Mouse (Mus musculus) thymus, postnatal 36 days (tissue): Measurements from ENCODE around the gene Ncdn.

Source experiments
- DNase-seq, 2 experiments: peaks; one replicate each; pipeline ENCODE4 v3.0.0; 2022; ENCODE audit warnings: mixed read lengths in 2 of 2

The Ncdn gene

GRCm38 (mm10) chr4:126753268-126754230 is at the start of gene Ncdn, which contains the start of gene AU040320:
Ncdn (minus strand) TSS chr4:126753438.
AU040320 (plus strand) TSS chr4:126753544.
- DNase-seq = peak; percentile 96 to 97

- DNase-seq = no peak
Measured at GRCm38 (mm10) chr4:126802174-126802573, 48.9 kb upstream of the Ncdn start.

- DNase-seq = no peak
Measured at GRCm38 (mm10) chr4:126792341-126793102, 39.3 kb upstream of the Ncdn start.

GRCm38 (mm10) chr4:126782996-126783395 is 29.8 kb upstream of the Ncdn start:
- no peak for DNase-seq

DNA sequence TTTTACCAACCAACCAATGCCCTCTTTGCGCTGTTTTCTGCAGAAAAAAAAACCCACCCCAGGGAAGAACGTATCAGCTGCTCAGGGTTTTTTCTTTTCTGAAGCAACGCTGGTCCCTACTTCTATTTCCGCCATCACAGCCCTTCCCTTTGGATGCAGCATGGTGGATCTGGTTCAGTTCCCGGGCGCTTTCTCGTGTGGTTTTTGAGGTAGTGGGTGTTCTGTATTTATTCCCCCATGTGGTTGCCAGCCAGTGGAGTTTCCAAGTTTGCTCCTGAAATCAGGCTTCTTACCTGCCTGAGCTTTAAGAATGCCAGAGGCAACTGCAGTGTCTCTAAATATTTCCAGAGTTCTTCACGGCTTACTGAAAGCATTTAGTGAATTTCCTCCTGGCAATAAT is 29.3 kb upstream of the Ncdn start:
- no peak for DNase-seq

GRCm38 (mm10) chr4:126781871-126782270 is 28.6 kb upstream of the Ncdn start:
- DNase-seq = no peak

- no peak for DNase-seq
Measured at GRCm38 (mm10) chr4:126779826-126780775, 26.9 kb upstream of the Ncdn start.

DNA sequence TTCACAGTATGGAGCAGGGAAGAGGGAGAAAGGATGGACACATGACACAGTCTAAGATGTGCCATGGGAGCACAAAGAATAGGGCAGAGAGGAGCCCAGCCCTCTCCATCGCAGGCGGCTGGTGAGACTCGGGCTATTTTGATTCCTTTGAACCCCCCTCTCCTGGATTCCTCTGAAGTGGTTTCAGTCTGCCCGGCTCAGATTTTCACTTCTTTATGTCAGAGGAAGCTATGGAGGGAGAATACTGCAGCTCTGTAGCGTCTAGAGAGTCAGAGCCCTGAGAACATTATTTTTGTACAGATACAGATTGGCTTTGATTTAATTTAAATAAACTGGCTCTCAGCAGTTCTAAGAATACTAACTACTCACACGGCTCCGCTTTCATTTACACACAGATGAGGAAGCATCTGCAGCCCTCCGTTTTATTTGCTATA is 25.9 kb upstream of the Ncdn start:
- DNase-seq = no peak

- no peak for DNase-seq
Measured at GRCm38 (mm10) chr4:126775182-126775581, 21.9 kb upstream of the Ncdn start.

DNA sequence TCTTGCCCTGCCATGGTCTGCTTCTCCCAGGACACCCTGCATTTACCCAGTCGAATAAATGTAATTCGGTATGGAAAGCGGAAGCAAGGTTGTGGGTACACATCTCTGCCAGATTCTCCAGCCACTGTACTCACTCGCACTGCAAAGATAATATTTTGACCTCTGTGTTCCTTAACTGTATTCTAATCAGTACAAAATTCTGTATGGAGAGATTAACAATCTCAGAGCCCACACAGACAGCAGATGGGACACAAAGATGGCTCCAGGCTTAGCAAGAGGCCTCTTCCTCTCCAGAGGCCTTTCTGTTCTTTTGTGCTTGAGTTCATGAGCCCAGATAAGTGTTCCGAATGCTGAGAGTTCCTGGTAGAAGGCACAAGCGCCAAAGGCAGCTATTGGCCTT is 20.6 kb upstream of the Ncdn start:
- DNase-seq = no peak

DNA sequence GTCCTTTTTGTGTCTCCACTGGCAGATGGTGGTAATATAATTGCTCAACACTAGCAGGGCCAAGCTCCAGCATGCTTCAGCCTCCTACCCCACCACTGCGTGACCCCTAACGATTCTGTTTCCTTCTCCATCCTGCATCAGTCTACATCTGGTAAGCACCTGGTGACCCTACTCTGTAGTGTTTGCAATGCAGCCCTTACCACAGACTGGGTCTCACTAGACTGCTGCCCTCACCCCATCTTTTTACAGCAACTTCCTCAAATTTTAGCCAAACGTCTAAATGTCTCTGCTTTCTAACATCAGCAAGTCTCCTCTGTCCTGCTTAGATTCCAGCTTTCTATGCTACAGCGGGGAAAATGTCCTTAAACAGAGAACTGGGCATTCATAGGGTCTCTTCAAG is 17.6 kb upstream of the Ncdn start:
- DNase-seq = no peak

DNA sequence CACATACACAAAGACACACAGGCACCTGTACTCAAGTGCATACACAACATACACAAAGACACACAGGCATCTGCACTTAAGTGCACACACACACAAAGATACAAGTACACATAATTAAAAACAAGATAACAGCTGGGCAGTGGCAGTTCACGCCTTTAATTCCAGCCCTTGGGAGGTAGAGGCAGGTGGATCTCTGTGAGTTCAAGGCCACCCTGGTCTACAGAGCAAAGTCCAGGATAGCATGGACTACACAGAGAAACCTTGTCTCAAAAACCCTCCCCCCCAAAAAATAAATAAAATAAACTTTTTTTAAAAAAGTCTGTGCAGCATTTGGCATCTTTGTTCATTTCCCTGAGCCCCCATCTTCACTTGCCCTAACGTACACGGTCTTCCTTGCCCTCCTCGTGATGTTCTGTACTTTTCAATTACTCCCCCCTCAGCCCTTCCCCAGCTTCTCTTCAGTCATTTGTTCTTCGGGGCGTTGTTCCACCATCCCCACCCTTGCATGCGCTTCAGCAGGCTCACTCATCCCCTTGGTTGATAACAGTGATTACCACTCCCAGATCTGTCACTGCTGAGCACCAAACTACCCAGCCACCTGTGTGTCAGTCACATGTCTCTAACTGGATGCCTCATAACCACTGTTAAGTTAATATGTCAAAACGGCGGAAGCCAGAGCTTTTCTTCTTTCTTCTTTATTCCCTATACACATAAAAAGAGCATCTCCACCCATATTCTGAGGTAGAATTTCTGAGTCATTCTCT is 16.7 kb upstream of the Ncdn start:
- DNase-seq = no peak

GRCm38 (mm10) chr4:126763483-126763882 is 10.2 kb upstream of the Ncdn start:
- no peak for DNase-seq

DNA sequence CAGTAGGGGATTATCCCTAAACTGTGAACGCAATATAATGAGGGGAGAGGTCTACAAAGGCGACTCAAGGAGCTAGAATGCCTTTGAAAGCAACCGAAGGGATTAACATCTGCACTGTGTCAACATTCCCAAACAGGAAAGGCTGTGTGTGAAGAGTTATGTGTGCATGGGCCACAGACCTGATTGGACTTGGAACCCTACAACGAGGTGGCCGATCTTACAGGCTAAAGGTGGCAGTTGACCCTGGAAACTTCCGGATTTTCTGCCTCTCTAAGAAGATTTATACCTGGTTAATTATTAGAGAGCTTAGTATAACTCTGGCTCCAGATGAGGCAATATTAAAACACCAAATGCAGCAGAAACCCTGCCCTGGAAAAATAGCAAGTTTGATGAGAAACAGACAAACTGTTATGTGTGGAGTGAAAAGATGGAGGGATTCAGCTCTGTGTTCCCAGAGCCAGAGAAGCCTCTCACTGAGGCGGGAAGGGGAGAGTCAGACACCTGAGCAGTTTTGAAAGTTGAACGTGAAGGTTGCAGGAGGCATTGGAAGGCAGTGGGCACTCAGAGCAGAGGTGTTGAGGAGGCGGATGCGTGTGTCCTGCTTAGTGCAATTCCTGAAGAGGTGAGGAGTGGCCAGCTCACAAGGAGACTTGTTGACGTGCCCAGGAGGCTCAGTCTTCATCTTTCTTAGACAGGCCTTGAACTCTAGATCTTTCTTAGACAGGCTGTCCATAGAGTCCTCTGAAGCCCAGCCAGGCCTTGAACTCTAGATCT is 9.5 kb upstream of the Ncdn start:
- no peak for DNase-seq

GRCm38 (mm10) chr4:126759435-126759834 is 6.2 kb upstream of the Ncdn start:
- no peak for DNase-seq

DNA sequence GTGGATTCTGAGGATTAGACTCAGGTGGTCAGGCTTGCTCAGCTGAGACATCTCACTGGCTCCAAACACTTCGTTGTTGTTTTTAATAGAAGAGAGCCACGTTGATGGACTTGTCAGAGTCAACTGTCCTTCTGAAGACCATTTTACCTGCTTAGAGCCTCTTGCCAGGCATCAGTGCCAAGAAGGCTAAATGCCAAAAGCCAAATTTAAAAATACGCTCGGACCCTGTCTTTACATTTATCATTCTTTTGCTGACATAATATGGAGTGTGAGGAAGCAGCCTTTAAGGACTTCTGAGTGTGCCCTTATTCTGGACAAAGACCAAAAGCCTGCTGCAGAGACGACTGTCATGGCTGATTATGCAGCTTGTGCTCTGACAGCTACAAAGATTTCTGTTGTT is 5.1 kb upstream of the Ncdn start:
- no peak for DNase-seq

DNA sequence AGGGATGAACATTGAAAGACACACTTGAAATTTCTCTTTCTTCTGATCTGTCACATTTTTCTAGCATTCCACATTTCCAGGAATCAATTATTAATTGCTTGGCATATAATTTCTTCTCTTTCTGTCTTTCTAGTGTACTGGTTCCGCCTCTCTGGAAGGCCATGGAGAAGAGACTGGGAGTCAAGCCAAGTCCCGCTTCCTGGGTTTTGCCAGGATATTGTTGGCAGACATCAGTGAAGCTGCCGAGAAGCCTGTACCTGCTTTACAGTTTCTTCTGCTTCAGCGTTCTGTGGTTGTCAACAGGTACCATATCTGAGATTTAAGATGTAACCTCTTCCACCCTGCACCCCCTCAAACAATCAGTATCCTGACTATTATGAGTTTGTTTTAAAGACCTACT is 3.5 kb upstream of the Ncdn start:
- DNase-seq = no peak

- DNase-seq = no peak
Measured at GRCm38 (mm10) chr4:126754736-126755374, 1.6 kb upstream of the Ncdn start.

DNA sequence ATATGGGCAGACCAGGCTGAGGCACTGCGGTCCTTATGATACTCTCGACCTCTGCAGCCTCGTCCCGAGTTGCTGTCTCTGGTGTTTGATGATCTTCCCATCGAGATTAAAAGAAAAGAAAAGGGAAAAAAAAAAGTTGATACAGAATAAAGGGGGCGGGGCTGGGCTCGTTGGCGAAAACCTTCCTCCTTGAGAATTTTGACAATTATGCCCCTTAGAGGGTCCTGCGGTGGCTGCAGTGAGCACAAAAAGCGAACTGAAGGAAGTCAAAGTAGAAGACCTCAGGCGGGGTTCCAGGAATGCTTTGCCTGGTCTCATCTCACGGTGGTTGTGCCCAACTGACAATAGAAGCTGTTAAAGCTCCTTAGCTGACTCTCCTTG is 983 bp upstream of the Ncdn start:
- DNase-seq = no peak

DNA sequence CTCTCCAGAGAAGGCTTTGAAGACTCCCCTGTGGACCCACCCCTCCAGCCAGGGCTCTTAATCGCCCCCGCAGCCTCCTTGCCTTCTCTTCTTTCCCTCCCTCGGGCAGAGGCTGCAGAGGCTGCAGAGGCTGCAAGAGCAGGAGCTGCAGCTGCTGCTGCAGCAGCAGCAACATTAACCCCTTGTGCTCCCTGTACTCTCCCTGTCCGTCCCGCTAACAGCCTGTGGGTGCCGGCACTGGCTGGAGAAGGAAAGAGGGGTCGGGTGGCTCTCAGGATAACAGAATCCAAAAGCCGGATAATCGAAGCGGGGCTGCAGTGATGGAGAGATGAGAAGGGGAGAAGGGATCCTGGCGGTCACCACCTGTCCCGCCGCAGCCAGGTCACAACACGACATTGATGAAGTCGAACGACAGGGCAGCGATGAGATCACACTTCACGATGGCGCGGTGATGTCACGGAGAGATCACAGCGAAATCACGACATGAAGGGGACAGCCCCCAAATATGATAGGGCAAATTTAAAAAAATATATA is 563 bp downstream of the Ncdn start:
- DNase-seq = peak; percentile 19 to 32
